Mouse (Mus musculus) ovary, adult 18-20 months (tissue): ENCODE results near the gene Pard3.

Experiments used
- DNase-seq: peaks from one replicate; pipeline ENCODE4 v3.0.0; 2022; ENCODE audit warnings: low spot score, mixed read lengths

The Pard3 gene

DNA sequence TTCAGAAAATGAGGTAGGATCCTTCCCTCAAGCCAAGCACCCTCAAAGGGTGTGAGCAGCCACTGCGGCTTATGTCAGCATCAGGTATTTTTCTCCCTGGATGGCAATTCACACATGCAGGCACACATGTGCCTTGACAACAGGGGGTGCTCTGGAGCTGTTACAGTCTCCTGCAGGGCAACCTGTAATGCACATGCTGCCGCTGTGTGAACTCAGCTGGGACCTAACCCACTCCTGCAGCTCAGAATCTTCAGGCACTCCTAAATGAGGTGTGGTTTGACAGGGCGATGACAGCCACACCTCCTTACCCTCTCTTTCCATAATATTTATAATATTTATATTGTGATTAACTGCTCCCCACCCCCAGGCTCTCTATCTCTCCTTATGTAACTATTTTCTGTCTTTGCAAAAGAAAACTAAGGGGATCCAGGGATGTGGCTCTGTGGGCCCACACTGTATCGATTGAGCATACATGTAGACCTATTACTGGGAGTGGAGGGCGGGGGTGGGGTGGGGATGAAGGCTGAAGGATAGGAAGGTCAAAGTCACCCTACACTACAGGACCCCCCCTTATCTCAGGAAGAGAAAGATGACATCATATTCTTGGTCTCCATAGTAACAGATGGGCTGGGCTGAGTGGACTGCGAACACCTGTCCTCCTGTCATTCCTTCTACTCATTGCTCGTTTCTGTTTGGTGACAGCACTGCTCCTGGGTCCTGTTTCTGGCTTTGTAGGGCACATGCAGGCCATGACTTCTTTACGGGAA is 375.1 kb downstream of the Pard3 start:
- no peak for DNase-seq

DNA sequence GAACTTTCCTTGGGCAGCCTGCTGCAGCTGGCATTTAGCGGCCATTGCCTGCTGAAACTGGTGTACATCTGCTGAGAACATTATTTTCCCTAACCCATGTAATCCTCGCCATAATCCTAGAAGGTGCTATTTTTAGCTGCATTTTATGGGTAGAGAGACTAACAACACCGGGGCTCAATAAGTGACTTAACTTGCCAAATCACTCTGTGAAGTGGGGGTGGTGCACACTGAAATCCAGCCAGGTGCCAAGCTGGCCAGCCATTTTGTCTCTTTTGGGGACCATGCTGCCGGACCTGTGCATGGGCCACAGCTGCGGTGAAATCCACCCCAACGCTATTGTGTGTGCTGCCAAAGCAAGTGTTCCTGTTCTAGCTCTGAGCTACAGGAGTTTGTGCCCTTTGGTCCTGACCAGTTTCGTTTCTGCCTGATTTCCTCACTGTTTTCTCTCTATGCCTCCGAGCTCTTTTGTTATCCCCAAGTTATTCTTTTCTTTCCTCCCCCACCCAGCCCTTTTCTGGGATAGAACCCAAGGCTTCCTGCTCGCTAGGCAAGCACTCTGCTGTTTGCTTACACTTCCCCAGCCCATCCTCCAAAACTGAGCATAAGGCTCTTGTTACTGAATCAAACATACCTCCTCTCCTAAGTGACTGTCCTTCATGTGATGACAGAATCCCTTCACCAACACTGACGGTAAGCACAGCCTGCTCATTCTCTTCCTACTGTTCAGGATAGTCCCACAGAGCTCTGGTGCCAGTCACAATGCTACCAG is 375.9 kb downstream of the Pard3 start:
- DNase-seq, result no peak

DNA sequence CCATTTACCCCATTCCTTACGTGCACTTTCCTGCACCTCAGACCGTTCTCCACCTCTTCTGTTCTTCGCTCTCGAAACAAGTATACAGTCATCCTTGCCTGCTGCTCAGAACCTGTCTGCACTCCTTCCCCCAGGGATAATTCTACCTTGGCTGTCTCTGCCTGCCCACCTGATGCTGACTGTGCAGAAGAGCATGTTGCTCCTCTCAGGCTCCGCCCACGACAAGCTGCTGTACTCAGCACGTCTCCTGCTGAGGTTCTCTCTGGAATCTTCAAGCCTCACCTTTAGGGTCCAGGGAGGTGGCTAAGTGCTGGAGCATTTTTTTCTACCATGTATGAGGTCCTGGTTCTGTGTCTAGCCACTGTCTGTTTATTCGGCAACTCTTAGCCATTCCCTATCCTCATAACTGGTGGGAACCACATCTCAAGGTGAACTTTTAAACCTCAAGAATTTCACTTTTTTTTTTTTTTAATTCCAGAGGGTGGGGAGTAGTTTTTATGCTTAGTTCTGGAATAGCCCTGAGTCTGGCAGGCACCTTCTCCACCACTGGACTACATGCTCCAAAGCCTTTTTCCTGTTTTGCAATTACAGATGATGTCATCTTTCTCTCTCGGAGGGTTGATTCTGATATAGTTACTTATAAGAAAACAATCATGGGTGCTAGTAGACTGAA is 376.6 kb downstream of the Pard3 start:
- no peak for DNase-seq

DNA sequence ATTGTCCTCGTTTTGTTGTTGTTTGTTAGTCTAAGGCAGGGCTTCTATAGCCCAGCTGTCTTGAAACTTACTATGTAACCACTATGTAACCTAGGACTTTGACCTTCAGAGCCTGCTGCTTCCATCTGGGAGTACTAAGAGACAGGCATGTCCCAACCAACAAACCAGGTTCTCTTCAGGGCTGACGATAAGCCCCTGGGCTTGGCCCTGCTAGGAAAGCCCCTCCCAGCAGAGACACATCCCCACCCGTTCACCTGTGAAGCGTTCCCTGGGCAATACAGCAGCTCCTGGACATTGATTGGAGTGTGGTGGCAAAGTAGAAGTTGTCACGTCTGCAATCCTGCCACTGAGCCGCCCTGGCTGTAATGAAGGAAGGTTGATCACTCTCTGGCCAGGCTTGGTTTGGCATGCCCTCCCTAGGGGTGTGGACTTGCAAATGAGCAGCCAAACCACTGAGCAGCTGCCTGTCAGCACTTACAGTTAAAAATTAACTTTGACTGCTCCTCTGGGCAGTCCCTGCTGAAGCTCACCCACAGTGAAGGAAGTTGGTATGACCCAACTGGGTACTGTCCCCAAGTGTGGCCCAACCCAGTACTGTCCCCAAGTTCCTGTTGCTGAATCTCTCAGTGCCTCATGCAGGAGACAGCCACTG is 377.3 kb downstream of the Pard3 start:
- no peak for DNase-seq

- no peak for DNase-seq
Observed at GRCm38 (mm10) chr8:127447401-127447800, 383.7 kb downstream of the Pard3 start.

GRCm38 (mm10) chr8:127449066-127449840 is 385.6 kb downstream of the Pard3 start:
- DNase-seq, result no peak

DNA sequence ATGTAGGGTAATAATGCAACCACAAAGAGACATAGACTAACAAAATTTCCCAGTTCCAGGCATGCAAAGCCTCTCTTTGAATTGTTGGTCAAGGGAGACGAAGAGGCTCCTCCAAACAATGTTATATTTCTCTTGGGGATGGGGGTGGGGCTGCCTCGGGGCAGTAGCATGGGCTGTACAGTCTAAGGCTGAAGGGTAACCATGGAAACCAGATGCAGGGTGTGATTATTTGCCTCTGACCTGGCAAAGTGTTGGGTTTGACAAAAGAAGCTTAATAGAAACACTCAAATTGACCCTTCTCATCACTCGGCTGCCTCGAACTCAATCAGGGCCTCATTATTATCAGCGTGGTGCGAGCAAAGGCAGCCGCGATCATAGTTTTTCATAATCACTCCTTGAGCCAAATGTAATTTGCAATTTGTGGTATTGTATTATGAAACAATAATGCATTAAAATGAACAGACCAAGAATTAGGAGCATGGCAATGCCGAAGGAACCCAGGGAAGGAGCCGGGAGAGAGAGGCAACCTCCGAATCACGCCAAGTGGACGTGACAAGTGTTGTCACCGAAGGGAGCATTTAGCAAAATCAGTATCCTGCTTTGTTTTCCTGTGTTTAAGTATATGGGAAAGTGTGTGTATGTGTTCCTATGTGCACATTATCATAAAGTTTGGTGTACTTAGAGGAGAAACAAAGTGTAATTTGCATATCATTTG is 387.4 kb downstream of the Pard3 start:
- DNase-seq, result no peak

- no peak for DNase-seq
Observed at GRCm38 (mm10) chr8:127452364-127452763, 388.7 kb downstream of the Pard3 start.

DNA sequence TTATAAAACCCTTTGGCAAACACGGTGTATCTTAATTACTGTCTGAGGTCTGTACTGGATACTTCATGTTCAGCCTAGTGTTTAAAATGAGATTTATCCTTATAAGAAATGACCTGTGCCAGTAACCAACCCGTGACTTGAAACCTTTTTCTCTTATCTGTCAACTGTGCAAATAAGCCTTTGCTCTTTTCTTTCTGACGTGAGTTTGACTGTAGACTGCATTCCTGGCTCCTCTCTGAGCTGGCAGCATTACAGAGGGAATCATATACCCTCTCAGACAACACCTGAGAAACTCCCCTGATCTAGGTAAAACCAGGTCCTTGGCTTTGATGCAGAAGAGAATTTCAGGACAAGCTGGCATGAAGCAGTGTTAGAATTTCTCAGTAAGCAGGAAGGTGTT is 394.2 kb downstream of the Pard3 start:
- DNase-seq, result no peak

DNA sequence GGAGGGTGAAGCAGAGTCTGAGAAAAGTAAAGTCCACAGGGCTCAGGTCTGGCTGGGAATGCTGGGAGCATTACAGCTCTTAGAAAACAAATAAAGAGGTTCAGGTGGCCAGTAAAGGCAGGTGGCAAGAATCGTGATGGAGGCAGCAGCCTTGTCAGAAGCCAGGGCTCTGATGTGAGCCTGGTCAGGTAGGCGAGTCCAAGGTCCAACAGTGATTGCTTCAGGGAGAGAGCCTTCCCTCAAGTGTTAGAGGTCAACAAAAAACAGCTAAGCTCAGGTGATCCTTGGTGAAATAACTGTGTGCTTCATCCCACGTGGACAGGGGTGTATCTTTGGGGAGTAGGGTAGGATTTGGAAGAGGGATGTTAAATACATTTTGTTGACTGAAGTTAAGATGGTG is 397.5 kb downstream of the Pard3 start:
- no peak for DNase-seq

- DNase-seq, result no peak
Observed at GRCm38 (mm10) chr8:127462378-127462935, 398.8 kb downstream of the Pard3 start.

DNA sequence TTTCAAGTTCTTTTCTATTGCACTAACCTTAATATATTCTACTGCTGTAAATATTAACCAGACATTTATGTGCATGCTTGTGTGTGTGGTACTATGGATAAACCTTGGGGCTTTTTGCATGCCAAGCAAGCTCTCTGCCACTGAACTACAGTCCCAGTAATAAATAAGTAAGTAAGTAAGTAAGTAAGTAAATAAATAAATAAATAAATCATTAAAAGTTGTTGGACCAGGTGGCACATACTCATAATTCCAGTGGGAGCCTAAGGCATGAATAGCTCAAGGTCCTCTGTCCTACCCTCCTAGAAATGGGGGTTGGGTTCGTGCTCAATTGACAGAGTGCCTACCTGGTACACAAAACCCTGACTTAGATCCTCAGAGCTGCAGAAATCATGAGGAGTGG is 400.6 kb downstream of the Pard3 start:
- DNase-seq, result no peak

GRCm38 (mm10) chr8:127472204-127472603 is 408.5 kb downstream of the Pard3 start:
- DNase-seq, result no peak

DNA sequence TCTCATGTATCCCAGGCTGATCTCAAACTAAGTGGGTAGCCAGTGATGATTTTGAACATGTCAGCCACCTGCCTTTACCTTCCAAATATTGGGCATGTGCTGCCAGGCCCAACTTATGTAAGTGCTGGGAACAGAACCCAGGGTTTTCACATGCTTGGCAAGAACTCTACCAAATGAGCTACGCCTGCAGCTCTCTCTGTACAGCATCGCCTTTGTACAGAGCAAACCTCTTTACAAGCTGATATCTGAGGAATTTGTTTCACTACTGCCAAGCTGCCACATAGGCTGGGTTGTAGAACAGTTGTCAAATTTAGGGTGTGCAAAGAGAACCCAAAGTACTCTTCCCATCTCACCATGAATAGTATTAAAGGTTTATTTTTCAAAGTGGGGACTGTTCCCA is 416.3 kb downstream of the Pard3 start:
- DNase-seq, result no peak

GRCm38 (mm10) chr8:127485618-127486017 is 421.9 kb downstream of the Pard3 start:
- DNase-seq, result no peak

DNA sequence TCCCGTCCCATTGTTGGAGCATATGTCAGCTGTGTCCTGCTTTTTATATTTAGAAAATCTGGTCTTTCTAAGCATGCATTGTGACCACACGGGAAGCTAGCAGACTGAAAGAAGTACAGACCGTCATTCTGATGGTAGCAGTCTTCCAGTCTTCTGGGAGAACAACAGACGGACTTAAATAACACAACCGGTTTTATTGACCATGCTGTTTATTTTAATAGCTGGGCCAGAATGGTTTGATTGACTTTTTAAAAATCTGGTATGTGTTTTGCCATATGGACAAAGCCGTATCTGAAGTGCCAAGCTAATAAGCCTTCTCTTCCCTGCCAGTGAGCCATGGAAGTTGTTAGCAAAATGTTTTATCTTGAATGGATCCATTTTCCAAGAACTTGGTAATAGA is 428.3 kb downstream of the Pard3 start:
- DNase-seq, result no peak

DNA sequence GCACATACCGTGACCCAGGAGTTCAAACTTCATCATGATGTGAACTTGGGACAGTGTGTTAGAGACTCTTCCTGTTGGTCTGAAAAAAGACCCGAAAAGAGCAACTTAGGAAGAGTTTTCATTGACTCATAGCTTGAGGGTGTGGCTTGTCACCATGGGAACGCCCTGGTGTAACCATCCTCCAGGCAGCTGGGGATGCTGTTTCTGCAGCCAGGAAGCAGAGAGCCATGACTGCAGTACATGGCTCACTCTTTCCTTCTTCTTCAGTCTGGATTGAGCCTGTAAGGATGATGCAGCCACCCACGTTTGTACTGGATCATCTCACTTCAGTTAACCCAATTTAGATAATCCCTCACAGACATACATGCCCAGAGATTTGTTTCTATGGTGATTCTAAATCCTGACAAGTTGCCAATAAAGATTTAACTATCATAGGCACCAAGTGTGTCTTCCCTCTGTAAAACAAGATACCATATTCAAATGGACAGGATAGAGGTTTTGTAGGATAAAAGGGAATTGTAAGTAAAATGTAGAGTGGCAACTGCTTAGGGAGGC is 431.6 kb downstream of the Pard3 start:
- no peak for DNase-seq

DNA sequence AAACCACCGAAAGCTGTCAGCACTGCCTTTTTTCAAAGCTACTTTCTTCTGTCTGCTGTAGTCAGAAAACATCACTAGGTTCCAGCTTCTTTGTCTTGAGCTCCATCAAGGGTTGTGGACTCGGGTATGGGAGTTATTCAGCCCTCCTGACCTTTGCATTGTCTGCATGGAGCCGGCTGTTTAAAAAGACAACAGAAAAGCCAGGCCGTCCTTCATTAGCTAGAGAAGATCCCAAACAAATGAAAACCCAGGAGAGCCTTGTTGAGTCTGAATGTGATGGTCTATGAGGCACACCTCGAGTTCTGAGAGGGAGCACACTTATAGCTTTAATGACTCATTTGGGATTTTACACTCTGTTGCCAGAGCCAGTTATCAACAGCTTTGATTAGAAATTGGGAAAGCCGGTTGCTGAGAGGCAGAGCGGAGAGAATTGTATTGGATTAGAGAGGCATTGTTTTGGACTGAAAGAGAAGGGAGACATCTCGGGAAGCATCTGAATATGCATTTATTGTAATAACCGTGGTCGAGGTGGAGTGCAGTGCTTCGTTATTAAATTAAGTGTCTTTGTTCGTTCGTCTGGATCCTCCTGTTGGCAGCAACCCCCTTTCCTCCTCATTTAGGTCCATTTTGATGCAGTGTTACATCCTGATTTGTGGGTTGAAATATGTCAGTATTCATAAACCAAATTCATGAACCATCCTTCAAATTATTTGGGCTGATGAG is 435.5 kb downstream of the Pard3 start:
- DNase-seq, result no peak

DNA sequence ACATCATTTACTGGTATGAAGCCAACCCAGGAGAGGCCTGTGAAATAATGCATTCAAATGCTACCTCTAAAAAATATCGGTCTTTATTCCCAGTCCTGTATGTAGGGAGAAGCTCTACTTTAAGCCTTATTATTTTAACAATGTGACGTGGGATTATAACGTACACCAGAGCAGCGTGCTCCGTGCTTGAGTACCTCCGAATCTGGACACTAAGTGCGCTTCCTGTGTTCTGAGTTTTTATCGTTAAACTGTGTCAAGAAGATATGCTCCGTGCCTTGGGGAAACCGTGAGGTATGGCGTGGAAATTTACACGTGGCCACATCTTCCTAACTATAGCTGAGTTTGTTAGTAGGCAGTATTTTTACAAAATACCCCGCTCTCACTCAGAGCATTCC is 436.0 kb downstream of the Pard3 start:
- no peak for DNase-seq

- no peak for DNase-seq
Observed at GRCm38 (mm10) chr8:127500206-127500605, 436.5 kb downstream of the Pard3 start.
